Mouse (Mus musculus): ENCODE results near the gene Wfs1.

Gene Wfs1

DNA sequence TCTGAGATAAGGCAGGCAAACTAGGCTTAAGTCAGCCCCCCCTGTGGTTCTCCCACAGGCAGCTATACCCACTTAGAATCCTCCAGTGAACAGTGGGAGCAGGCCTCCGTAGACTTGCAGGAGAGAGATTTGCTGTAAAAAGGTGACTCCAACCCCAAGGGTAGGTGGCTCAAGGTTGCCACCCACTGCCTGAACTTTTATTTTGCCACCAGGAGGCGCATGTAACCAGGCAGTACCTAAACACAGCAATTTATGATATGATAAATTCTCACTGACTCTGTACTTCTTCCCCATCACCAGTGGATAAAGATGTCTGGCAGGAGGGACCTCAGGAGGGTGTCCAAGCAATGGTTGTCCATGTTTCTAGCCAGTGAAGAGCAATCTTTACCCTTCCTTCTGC lies 38.1 kb downstream of the Wfs1 start:
- POLR2A ChIA-PET: no interaction called here
- CTCF ChIA-PET: interaction anchor here in 3 of 4 experiments (0.5 to 7.1 kb wide), 5 partner anchors 7 to 216 kb away, joined by 3 to 115 read pairs (median 5); partner anchors contain the start of gene Man2b2 (in 1 of the 3)

- CTCF ChIA-PET: interaction anchor here (0.6 to 9.1 kb wide), 42 partner anchors 8 to 341 kb away, joined by 3 to 115 read pairs (median 4); partner anchors contain the start of gene Man2b2 (in 3 of the 4)
- POLR2A ChIA-PET: interaction anchor here in 2 of 4 experiments (0.8 to 2.6 kb wide), 5 partner anchors 9 to 46 kb away, joined by 3 to 5 read pairs (median 4); no protein-coding TSS in a partner anchor
Observed at GRCm38 (mm10) chr5:36948831-36949230, 40.2 kb downstream of the Wfs1 start.

- ChIA-PET POLR2A (interaction anchor here (0.5 to 2.6 kb wide), 37 partner anchors 10 to 988 kb away, joined by 3 to 10 read pairs (median 4); partner anchors contain the start of gene Man2b2 (in 3 of the 4)), CTCF (interaction anchor here (0.6 to 9.1 kb wide), 138 partner anchors 8 to 1252 kb away, joined by 3 to 115 read pairs (median 4); partner anchors contain the start of genes Man2b2 (in 4 of the 4), Wfs1 (in 2 of the 4), Crmp1 (in 1 of the 4) and Grpel1 (in 1 of the 4))
Observed at GRCm38 (mm10) chr5:36946445-36946844, 42.6 kb downstream of the Wfs1 start.

DNA sequence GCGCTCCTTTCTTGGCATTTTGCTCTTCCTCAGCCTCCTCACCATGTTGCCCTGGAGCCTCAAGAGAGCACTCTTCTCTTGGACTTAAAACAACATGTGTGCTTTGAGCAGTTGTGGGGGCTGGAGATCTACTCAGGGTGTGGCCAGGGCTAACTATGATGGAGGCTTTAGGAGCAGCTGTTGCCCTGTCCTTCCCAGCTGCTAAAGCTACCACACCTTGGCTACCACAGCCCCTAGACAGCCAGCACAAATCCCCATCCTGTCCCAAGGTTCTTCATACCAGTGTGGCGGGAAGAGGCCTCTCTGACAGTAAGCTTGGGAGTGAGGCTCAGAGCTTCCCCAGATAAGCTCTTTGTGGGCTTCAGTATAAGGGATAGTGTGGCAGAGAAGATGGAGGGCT lies 43.3 kb downstream of the Wfs1 start:
- CTCF ChIA-PET: interaction anchor here (0.5 to 9.1 kb wide), 74 partner anchors 10 to 759 kb away, joined by 3 to 115 read pairs (median 5); partner anchors contain the start of genes Man2b2 (in 3 of the 4), Crmp1 (in 1 of the 4) and Wfs1 (in 1 of the 4)
- POLR2A ChIA-PET: interaction anchor here (0.7 to 2.6 kb wide), 28 partner anchors 9 to 364 kb away, joined by 3 to 10 read pairs (median 4); partner anchors contain the start of gene Man2b2 (in 3 of the 4)

GRCm38 (mm10) chr5:36945102-36945701 lies 43.8 kb downstream of the Wfs1 start:
- POLR2A ChIA-PET: interaction anchor here (0.7 to 2.6 kb wide), 23 partner anchors 9 to 218 kb away, joined by 3 to 10 read pairs (median 4); partner anchors contain the start of gene Man2b2 (in 1 of the 4)

GRCm38 (mm10) chr5:36944552-36944951 lies 44.5 kb downstream of the Wfs1 start:
- CTCF ChIA-PET: interaction anchor here in 3 of 4 experiments (0.6 to 9.1 kb wide), 20 partner anchors 10 to 261 kb away, joined by 3 to 115 read pairs (median 8); partner anchors contain the start of gene Man2b2 (in 3 of the 3)

More at GRCm38 (mm10) chr5:36945102-36945701, 43.8 kb downstream of the Wfs1 start:
- CTCF ChIA-PET: interaction anchor here (0.5 to 9.1 kb wide), 45 partner anchors 9 to 363 kb away, joined by 3 to 115 read pairs (median 7); partner anchors contain the start of genes Man2b2 (in 3 of the 4), Crmp1 (in 1 of the 4) and Wfs1 (in 1 of the 4)

DNA sequence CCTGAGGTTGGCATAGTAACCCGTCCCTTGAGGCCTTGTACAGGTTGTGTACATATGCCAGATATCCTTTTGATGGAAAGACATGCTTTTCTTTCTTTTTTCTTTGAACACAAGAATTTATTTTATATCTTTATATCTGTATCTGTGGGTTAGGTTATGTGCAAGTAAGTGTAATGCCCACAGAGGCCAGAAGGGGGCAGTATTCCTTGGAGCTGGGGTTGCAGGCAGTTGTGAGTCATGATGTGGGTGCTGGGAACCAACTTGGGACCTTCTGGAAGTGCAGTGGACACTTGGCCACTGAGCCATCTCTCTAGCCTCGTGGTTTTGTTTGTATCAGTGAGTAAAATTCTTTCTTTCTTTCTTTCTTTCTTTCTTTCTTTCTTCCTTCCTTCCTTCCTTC lies 46.6 kb downstream of the Wfs1 start:
- CTCF ChIA-PET: interaction anchor here (0.5 to 9.1 kb wide), 11 partner anchors 13 to 220 kb away, joined by 3 to 71 read pairs (median 3); partner anchors contain the start of gene Man2b2 (in 1 of the 4)
- POLR2A ChIA-PET: no interaction called here

More at GRCm38 (mm10) chr5:36944552-36944951, 44.5 kb downstream of the Wfs1 start:
- POLR2A ChIA-PET: interaction anchor here in 2 of 4 experiments (1.1 to 2.6 kb wide), 7 partner anchors 9 to 217 kb away, joined by 3 to 10 read pairs (median 4); no protein-coding TSS in a partner anchor

GRCm38 (mm10) chr5:36938991-36939390 lies 50.0 kb downstream of the Wfs1 start:
- CTCF ChIA-PET: interaction anchor here (0.6 to 1.6 kb wide), 6 partner anchors 10 to 63 kb away, joined by 3 to 7 read pairs (median 3); no protein-coding TSS in a partner anchor

DNA sequence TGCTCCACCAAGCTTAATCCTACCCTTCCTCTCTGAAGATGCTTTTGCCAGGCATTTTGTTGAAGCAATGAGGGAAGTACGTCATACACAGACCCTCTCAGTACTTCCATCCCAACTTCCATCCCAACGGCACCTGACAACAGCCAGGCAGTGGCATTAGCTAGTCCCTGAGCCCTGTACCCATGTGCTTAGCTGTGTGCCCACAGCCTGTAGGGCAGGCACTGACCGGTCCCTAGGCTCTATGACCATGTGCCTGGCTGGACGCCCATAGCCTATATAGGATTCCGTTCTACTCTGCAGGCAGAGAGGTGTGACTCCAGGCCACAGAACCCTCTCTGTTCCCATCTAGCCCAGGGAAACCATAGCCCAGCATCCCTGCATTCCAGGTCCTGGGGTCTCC lies 51.0 kb downstream of the Wfs1 start:
- CTCF ChIA-PET: interaction anchor here in 2 of 4 experiments (1.1 to 1.8 kb wide), 3 partner anchors 9 to 10 kb away, joined by 3 to 7 read pairs (median 7); no protein-coding TSS in a partner anchor
- POLR2A ChIA-PET: interaction anchor here in 1 of 4 experiments (1.3 to 2.0 kb wide), 2 partner anchors 10 to 53 kb away, joined by 8 read pairs; no protein-coding TSS in a partner anchor

More at GRCm38 (mm10) chr5:36938991-36939390, 50.0 kb downstream of the Wfs1 start:
- POLR2A ChIA-PET: interaction anchor here in 3 of 4 experiments (0.7 to 2.0 kb wide), 7 partner anchors 9 to 142 kb away, joined by 3 to 8 read pairs (median 4); no protein-coding TSS in a partner anchor

- ChIA-PET CTCF (interaction anchor here in 3 of 4 experiments (1.1 to 4.3 kb wide), 9 partner anchors 8 to 226 kb away, joined by 3 to 39 read pairs (median 5); no protein-coding TSS in a partner anchor), POLR2A (interaction anchor here in 3 of 4 experiments (0.8 to 1.4 kb wide), 6 partner anchors 8 to 25 kb away, joined by 3 to 7 read pairs (median 4); no protein-coding TSS in a partner anchor)
Observed at GRCm38 (mm10) chr5:36936548-36936947, 52.5 kb downstream of the Wfs1 start.

GRCm38 (mm10) chr5:36935486-36936473 lies 53.2 kb downstream of the Wfs1 start:
- CTCF ChIA-PET: interaction anchor here (1.1 to 4.3 kb wide), 10 partner anchors 7 to 227 kb away, joined by 3 to 39 read pairs (median 4); no protein-coding TSS in a partner anchor
- POLR2A ChIA-PET: interaction anchor here in 3 of 4 experiments (0.8 to 1.4 kb wide), 8 partner anchors 9 to 33 kb away, joined by 3 to 7 read pairs (median 3); no protein-coding TSS in a partner anchor

DNA sequence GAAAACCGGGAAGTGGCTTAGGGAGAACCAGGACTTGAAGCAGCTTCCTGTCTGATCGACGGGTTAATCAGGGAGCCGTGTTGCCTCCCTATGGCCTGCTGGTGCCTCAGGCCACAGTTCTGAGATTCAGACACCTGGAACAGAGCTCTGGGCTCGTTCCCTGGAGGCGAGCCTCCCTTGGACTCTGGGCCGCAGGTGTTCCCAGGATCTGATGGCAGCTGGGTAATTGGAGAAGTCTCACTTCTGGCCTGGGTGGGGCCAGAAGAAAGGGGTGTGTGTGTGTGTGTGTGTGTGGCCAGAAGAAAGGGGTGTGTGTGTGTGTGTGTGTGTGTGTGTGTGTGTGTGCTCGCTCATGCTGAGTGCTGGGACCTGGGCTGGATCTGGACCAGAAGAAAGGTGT lies 55.6 kb downstream of the Wfs1 start:
- ChIA-PET CTCF (interaction anchor here (0.6 to 4.3 kb wide), 17 partner anchors 12 to 1205 kb away, joined by 3 to 39 read pairs (median 4); partner anchors contain the start of gene Man2b2 (in 1 of the 4)), POLR2A (interaction anchor here (0.6 to 2.2 kb wide), 15 partner anchors 10 to 1376 kb away, joined by 3 to 10 read pairs (median 4); partner anchors contain the start of genes Man2b2 (in 2 of the 4), Ppp2r2c (in 1 of the 4) and Wfs1 (in 1 of the 4))

DNA sequence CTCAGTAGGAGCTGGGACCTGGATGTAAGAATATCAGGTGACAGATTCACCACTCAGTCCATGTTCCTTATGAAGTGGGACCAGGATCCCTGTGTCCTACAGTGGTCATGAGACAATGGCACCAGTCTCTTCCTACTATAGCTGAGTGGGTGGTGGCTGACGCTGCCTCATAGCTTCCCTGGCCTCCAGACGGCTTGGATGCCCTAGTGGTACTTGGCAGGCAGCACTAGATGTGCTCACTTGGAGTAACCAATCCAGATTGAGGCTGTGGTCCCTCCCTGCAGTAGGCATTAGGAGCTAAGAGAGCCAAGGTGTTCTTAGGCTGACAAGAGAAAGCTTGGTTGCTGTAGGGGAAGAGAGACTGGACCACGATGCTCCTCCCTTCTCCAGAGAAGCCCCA lies 59.6 kb downstream of the Wfs1 start:
- ChIA-PET POLR2A (interaction anchor here in 2 of 4 experiments (1.0 to 2.0 kb wide), 7 partner anchors 11 to 192 kb away, joined by 3 to 5 read pairs (median 3); partner anchors contain the start of gene Man2b2 (in 1 of the 2)), CTCF (interaction anchor here (0.5 to 5.9 kb wide), 64 partner anchors 8 to 1005 kb away, joined by 3 to 71 read pairs (median 4); partner anchors contain the start of genes Man2b2 (in 2 of the 4) and Wfs1 (in 2 of the 4))

DNA sequence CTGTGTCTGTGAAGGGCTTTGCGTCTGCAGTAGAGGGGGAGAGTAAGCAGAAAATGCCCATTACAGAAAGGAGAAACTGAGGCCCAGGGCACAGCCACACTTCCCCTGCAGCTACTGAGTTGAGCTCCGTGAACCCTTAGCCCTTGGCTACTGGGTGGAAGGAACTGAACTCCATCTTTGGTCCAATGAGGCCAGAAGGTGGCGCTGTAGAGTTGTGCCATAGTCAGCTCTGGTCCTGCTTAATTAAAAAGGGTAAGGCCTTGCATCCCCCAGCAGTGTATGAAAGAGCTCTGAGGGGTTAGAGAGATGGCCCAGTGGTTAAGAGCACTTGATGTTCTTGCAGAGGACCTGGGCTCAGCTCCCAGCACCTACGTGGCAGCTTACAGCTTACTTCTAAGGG lies 60.3 kb downstream of the Wfs1 start:
- CTCF ChIA-PET: interaction anchor here (0.5 to 5.9 kb wide), 79 partner anchors 8 to 585 kb away, joined by 3 to 71 read pairs (median 4); partner anchors contain the start of genes Man2b2 (in 3 of the 4) and Wfs1 (in 2 of the 4)
- POLR2A ChIA-PET: interaction anchor here in 3 of 4 experiments (0.6 to 2.0 kb wide), 11 partner anchors 10 to 604 kb away, joined by 3 to 8 read pairs (median 3); partner anchors contain the start of gene Man2b2 (in 1 of the 3)

DNA sequence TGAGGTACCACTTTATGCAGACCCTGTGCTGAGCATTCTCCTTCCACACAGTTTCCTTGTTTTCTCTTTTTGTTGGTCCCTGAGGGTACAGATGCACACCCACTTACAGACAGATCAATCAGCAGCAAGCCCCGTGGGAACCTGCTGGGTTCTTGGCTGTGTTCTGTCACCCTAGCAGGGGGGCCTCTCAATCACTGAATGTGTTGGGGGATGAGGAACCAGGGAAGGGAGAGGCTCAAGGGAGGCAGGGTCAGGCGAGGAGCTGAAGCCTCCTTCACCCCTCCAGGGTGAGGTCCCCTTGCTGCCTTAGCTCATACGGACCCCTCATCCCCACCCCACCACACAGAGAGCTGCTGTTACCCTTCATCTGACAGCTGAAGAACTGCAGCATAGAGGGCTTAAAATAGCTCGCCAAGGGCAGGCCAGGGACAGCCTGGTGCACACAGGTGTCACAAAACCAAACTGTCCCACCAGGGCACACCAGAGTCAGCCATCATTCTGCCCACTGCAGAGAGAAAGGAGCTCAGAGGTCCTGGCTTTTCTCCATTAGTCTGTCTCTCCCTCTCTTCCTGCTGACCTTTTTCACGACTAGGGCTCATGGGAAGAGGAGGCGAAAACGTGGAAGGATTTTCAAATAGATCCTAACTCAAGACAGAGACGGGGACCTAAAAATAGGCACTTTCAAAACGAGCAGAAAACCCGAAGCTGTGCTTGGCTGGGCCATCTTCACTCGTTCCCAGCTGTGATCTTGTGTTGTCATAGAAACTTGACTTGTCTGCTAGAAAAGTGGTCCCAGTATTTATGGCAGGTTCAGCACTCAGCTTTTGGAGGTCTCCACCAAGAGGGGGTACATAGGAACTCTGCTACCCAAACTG lies 64.9 kb downstream of the Wfs1 start:
- CTCF ChIA-PET: interaction anchor here (0.7 to 1.9 kb wide), 8 partner anchors 12 to 103 kb away, joined by 3 to 6 read pairs (median 4); partner anchors contain the start of gene Man2b2 (in 2 of the 4)
- POLR2A ChIA-PET: interaction anchor here in 2 of 4 experiments (0.8 to 1.5 kb wide), 4 partner anchors 13 to 55 kb away, joined by 3 to 4 read pairs (median 3); no protein-coding TSS in a partner anchor

Measured in embryonic stem cell, embryonic (primary cell).